Mouse (Mus musculus) heart, postnatal 25 days (tissue): ENCODE results near the gene Pde12. TPM values are rescaled to one million over a fixed set of nuclear protein-coding genes. Genes with fewer than 3 reads are reported as not detected.
A peak's percentile ranks its signal among the peaks of the same experiment; 100 is the strongest.
"Not testable (repeated sequence)": the region's sequence is repeated elsewhere in the genome, so short reads cannot be mapped to it uniquely, and the experiment has no call there.

Experiments used
- DNase-seq: peaks from one replicate; pipeline ENCODE4 v3.0.0; 2022; ENCODE audit warnings: low spot score
- intact Hi-C: fragments of 180-260 bp; cut with DNase I; formaldehyde crosslinking; loops from one replicate; pipeline ENCODE4 v1.15.1; 2025
- total RNA-seq, 2 experiments: library from RNA; stranded (reverse); gene quantifications; 2 replicates each; pipeline ENCODE4 v1.2.3; 2021

The Pde12 gene
- 1 to 10 TPM; 4.5 to 4.6 TPM for total RNA-seq

DNA sequence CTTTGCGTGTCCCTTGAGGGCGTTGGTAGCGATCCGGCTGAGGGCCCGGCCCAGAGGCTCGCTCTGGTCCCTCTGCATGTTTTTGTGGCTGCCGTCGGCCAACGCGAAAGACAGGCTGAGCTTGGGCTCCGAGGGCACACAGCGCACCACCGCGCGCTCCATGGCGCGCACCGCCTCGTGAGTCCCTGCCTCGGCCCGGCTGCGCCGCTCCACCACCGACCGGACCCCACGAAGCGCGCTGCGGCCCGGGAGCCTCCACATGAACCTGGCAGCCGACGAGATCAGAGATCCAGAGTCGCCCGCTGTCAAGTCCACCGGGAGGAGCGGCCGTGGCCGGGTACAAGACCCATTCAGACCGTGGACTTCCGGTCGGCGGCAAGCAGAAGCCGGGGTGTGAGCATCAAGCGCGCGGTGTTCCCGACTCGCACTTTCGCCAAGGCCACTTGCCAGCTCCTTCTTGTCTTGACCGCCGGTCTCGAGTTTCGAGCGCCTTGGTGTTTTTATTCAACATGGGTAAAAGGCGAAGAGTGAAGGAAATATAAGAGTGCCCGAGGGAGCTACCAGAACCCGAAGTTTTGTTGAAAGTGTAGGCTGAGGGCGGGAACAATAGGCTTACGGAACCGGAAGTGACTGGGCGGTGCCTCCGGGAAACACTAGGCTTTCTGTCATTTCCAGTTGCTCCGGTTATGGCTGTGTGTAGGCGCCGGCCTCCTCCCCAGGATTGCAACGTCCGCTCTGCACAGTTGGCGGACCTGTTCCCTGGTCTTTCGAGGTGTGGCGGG is at the start of gene Pde12:
Pde12 (minus strand) TSS at position 592 of the 782 bp plus-strand sequence.
- intact Hi-C loops, result loop anchor here (10.0 kb wide), 2 partner anchors 295 to 355 kb away; no protein-coding TSS in a partner anchor
- DNase-seq, result peak; percentile 79

GRCm38 (mm10) chr14:26705246-26705645 is 35.6 kb upstream of the Pde12 start:
- DNase-seq, intact Hi-C loops: not testable (repeated sequence)

GRCm38 (mm10) chr14:26697912-26698311 is 28.2 kb upstream of the Pde12 start:
- DNase-seq, result no peak
- intact Hi-C loops, result no loop called here

GRCm38 (mm10) chr14:26692974-26693373 is 23.3 kb upstream of the Pde12 start, which contains the start of gene Dnah12:
Gene Dnah12 (plus strand): TSS chr14:26693274.
- intact Hi-C loops, result no loop called here
- no peak for DNase-seq

DNA sequence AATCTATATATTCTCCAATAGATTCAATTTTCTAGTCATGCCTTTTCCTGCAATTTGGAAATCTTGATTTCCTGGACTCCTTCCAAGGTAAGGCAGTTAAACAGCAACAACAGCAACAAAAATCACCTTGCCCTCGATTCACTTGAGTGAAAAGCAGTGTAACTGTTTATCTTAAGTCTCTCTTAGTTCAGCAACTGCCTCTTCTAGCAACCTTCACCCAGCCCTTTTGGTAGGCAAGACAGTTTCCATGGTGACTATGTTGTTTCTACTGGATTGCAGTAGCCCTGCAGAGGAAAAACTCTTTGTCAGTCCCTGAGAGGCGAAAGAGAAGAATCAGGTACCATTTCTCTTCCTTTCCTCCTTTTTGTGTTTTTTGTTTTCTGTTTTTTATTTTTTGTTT is 21.7 kb upstream of the Pde12 start:
- no peak for DNase-seq
- intact Hi-C loops, result no loop called here

- no peak for DNase-seq
- intact Hi-C loops, result no loop called here
Measured at GRCm38 (mm10) chr14:26690727-26691126, 21.0 kb upstream of the Pde12 start.

GRCm38 (mm10) chr14:26675791-26676190 is 6.1 kb upstream of the Pde12 start:
- intact Hi-C loops, result no loop called here
- no peak for DNase-seq

- intact Hi-C loops, result no loop called here
- no peak for DNase-seq
Measured at GRCm38 (mm10) chr14:26675371-26675770, 5.7 kb upstream of the Pde12 start.

DNA sequence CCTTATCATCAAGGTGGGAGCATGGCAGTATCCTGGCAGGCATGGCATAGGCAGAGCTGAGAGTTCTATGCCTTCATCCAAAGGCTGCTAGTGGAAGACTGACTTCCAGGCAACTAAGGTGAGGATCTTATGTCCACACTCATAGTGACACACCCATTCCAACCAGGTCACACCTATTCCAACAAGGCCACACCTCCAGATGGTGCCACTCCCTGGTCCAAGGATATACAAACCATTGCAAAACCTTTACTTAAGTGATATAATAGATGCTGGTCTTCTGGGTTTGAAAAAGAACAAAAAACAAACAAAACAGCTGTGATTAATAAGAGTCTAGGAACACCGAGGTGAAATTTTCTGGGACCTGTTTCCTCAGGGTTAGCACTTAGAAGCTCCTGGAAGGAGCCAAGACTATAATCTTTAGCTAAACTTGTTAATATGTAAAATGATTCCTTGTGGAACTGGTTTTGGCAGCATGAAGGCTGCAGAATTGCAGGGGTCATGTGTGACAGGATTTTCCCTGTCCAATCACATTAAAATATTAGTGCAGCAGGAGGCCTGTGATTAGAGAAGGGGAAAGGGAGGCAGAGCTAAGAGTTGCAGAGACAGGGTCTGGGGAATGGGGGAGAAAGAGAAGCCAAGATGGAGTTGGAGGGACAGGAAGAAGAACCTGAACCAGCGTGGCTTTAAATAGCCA is 4.9 kb upstream of the Pde12 start:
- intact Hi-C loops, DNase-seq: not testable (repeated sequence)

- DNase-seq, intact Hi-C loops: not testable (repeated sequence)
Measured at GRCm38 (mm10) chr14:26671870-26672615, 2.4 kb upstream of the Pde12 start.

GRCm38 (mm10) chr14:26670964-26671363 is 1.3 kb upstream of the Pde12 start:
- intact Hi-C loops, result no loop called here
- no peak for DNase-seq

DNA sequence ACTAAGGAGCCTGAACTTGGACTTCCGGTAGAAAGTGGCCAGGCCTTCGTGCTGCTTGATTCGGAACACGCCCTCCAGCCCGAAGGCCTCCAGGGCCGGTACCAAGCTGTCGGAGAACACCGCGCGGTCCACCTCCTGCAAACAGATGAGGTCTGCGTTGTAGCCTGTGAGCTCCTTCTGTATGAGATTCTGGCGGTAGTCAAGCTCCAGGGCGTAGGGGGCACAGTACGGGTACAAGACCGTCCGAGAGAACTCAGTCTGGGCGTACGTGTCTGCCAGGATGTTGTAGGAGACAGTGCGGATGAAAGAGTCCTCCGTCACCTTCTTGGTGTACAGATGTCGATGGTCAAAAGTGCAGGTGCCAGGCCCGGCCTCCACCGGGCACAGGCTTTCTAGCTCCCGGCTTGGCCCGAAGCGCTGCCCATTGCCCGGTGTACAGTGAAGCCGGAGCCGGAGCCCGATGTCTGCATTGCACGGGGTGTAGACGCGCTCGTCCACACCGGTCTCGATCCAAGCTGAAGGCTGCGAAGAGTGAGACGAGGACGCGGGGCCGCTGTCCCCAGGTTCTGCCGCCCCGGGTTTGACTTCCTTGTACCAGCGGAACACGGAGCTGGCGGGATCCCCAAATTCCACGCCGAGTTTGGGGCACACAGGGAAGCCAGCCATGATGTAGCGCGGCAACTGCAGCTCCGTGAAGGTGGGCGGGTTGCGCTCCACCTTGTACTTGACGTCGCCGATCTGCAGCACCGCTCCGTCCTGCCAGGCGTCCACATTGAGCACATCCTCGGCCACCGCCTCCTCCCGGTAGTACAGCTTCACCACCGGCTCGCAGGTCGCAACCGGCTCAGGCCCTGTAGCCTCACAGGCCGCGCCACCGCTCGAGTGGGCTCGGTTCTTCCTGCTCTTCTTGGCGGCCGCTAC is 1.1 kb downstream of the Pde12 start:
- intact Hi-C loops, result loop anchor here (10.0 kb wide), 2 partner anchors 296 to 356 kb away; no protein-coding TSS in a partner anchor

DNA sequence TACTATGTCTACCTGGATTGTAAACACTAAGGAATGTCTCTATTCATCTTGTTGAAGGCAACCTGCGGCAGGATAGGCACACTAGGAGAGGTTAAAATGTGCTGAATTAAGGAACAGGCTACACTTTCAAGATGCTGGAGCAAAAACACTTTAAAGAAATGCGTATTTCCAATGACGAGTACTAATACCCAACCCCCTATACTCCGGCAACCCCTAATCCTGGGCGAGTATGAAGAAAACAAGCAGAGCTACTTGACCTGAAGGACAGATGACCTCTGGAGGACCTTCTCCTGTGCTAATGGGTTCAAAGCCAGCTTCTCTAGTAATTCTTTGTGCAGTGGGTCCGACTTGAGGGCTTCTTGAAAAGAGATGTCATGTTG is 1.7 kb downstream of the Pde12 start:
- DNase-seq, result no peak
- intact Hi-C loops, result loop anchor here (10.0 kb wide), 2 partner anchors 297 to 357 kb away; no protein-coding TSS in a partner anchor

More for the DNA sequence above, 1.1 kb downstream of the Pde12 start:
- no peak for DNase-seq

DNA sequence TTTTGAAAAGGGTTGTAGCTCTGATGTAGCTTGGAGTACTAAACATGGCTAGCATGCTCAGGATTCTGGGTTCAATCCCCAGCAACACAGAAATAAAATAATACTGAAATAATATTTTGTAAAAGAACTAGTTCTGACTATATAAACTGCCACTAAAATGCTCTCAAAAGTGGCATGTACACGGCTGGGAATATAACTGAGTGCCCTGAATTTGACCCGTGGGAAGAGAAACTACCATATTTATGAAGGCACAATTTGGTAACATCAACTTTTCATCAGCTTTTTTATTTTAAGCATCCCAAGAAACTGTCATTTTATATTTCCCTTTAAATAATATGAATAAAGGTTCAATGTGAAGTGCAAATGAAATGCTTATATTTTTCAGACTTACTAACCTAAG is 5.8 kb downstream of the Pde12 start:
- DNase-seq, result no peak

GRCm38 (mm10) chr14:26662488-26662887 is 7.2 kb downstream of the Pde12 start:
- DNase-seq, result no peak
- intact Hi-C loops, result loop anchor here (10.0 kb wide), 2 partner anchors 302 to 362 kb away; no protein-coding TSS in a partner anchor

More for the DNA sequence above, 5.8 kb downstream of the Pde12 start:
- intact Hi-C loops, result loop anchor here (10.0 kb wide), 2 partner anchors 301 to 361 kb away; no protein-coding TSS in a partner anchor

- no peak for DNase-seq
- intact Hi-C loops, result loop anchor here (10.0 kb wide), 2 partner anchors 303 to 363 kb away; no protein-coding TSS in a partner anchor
Measured at GRCm38 (mm10) chr14:26662016-26662415, 7.7 kb downstream of the Pde12 start.

DNA sequence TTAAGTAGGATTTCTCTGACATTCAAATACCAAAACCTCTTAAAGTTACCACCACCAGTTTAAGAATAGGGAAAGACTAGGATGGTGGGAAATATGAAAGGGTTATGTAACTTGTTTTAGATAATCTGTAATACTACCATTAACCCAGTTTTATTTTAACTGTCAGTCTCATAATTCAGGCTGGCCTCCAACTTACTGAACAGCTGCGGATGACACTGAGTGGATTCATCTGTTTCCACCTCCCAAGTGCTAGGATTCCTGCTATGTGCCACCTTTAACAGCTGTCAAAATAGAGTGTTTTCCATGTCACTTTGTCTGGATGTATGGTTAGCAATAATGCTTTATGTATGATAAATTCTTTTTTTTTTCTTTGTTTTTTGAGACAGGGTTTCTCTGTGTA is 9.4 kb downstream of the Pde12 start:
- DNase-seq, result no peak
- intact Hi-C loops, result loop anchor here (10.0 kb wide), 2 partner anchors 305 to 365 kb away; no protein-coding TSS in a partner anchor

- no peak for DNase-seq
- intact Hi-C loops, result no loop called here
Measured at GRCm38 (mm10) chr14:26658178-26658577, 11.5 kb downstream of the Pde12 start.

- intact Hi-C loops, result no loop called here
- no peak for DNase-seq
Measured at GRCm38 (mm10) chr14:26651901-26652300, 17.8 kb downstream of the Pde12 start.
